Mouse (Mus musculus) forelimb bud, embryonic 11.5 days (tissue): ENCODE measurements at regions not wholly inside any gene's neighbourhood (a gene's known extent, or its start where the extent isn't known, plus 50 kb on each side); places are given as distances from the start of the nearest gene placed in this dataset.

Source experiments
- DNase-seq: peaks from one replicate; pipeline ENCODE4 v3.0.0-alpha.2; 2012; ENCODE audit warnings: low read depth, low spot score

DNA sequence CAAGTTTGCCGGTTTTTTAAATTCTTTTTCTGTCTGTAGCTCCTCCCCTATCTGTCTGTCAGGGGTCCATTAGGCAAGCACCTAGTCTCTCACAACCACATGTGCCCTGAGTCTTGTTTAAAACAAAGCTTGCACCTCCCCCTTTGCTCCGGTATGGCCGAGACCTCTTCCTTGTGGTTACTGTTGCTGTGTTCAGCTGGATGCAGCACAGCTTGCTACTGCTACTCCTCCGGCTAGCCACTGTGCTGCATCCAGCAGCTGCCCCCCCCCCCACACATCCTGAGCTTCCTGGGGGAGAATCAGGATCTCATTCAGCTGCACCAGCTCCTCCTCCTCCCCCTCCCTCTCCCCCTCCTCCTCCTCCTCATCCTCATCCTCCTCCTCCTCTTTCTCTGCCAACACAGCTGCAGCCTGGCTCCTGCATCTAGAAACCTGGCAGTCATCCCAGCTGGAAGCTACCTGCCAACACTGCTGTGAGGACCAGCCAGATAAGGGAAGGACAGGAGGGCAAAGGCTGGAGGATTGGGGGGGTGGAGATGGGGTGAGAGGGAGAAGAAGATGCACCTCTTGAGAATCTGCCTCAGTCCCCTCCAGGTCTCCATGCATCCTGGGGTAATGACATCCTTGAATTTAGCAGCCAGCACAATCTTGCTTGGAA lies 114.8 kb upstream of the Tmem260 start:
- peak; percentile 56 for DNase-seq

DNA sequence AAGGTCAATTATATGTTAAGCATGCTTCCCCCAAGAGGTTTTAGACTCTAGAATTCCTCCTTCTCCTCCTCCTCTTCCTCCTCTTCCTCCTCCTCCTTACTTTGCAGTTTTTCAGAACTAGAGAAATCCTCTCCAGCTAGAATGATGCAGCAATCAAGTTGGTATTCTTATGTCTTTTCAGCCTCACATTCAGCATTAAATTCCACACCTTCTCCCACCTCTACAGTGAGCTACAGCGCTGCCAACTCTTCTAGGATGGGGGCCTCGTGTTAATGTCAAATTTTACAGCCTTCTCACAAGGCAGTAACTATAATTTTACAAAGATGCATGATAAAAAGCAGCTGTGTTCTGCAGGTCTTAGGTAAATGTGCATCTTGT lies 114.3 kb upstream of the Tmem260 start:
- no peak for DNase-seq

DNA sequence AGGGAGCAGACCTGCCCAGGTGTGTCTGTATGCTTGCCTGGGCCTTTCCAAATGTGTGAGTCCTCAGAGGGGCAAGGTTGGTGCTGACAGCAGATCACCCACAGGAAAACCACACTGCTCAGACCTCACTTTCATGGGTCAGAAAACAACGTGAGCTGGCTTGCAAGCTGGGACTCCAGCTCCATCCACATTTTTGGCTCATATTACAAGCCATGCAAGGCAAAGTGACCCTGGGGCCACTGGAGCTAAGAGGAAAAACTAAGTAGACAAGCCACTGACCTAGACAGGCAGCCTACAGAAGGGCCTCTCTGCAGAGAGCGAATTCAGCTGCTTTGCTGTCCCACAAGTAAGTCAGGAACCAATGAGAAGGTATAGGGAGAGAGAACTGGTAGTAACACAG lies 113.7 kb upstream of the Tmem260 start:
- DNase-seq, result peak; percentile 68

- no peak for DNase-seq
These were observed 113.3 kb upstream of the Tmem260 start for GRCm38 (mm10) chr14:48332660-48333059.

GRCm38 (mm10) chr14:48334106-48334809 lies 111.7 kb upstream of the Tmem260 start:
- no peak for DNase-seq

GRCm38 (mm10) chr14:48339434-48339833 lies 106.5 kb upstream of the Tmem260 start:
- DNase-seq, result no peak

GRCm38 (mm10) chr14:48342944-48343343 lies 103.0 kb upstream of the Tmem260 start:
- no peak for DNase-seq

DNA sequence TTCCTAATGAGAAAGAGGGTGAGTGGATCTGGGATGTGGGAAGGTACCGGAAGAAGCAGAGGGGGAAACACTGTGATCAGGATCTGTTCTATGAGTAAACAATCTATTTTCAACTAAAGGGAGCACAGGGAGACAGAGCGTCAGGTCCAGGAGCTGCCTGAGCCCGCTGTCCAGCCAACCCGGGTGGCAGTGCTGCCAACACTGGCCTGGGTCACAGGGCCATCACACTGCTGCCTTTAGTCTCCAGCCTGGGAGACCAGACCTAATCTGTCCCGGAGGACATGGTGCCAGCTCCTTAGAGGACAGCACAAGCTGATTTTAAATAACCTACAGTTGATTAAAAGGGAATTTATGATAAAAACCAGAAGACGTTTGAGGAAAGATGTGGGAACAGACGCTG lies 100.0 kb upstream of the Tmem260 start:
- no peak for DNase-seq

DNA sequence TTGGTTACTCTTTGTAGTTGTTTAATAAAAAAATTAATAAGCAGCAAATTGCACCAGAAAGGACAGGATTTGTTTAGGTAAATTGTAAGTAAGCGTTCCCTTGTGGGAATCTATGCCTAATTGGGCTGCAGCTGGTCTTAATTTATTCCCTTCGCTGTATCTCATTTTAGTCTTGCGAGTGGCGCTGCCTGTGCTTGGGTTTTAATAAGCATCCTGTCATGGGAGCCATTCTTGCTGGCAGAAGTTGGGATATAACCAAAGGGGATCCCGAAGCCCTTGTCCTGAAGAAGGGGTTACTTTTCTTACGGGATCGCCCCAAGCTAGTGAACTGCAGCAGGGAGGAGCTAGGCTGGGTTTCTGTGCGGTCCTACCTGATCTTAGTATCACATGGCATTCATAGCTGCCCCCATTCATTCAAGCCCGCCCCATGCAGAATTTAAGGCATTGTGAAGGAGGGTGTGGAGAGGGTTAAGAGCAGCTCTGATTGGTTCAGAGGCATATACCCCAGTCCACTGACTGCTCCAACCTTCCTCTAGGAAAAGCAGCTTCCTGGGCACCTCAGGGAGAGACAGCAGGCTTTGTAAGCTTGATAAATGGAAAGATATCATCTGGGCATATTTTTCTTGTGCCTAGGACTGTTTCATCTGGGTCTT lies 96.4 kb upstream of the Tmem260 start:
- DNase-seq, result peak; percentile 54

DNA sequence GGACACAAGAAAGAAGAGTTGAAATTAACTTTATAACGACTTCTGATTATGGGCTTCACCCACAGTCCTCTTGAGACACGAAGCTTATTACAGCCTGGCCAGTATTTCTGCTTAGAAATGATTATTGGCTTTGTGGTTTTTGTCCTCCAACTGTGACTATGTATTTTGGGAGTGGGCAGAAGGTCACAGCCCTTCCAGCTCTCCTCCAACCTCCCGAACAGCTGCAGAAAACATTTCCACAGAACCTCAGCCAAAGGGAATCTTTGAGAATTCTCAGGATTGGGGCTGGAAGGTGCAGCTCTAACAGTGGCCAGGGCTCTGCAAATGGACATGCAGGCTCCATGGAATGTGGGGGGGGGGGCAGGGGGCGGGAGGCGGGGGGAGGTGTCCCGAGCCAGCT lies 94.3 kb upstream of the Tmem260 start:
- DNase-seq, result no peak

DNA sequence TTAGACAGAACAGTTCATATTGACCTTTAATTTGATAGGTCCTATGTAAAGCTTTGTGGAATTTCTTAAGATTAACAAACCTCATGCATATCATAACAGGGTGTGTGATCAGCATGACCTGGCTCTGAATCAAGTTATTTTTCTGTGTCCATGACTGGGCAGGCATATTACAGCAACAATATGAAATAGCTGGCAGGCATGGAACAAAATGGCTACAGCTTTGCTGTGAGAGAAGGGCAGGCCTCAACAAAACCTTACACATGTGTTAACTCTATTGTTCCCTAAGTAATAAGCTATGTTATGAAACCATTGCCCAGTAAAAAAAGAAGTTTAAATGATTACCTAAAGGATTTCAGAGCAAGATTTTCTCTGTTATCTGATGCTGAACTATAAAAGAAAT lies 93.1 kb upstream of the Tmem260 start:
- DNase-seq, result no peak

DNA sequence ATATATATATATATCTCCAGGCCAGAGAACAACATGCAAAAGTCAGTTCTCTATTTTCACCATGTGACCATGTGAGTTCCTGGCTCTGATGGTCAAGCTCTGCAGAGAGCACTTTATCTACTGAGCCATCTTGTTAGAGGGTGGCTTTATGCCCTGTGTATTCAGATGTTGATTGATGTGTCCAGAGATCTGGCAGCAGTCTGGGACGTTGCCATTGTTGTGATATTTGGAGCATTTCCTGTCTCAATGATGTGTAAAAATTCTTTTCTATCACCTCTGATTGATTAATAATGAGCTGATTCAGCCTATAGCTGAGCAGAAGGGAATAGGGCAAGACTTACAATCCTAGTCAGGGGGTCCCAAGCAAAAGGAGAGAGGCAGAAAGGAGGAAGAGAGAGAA lies 91.7 kb upstream of the Tmem260 start:
- no peak for DNase-seq

DNA sequence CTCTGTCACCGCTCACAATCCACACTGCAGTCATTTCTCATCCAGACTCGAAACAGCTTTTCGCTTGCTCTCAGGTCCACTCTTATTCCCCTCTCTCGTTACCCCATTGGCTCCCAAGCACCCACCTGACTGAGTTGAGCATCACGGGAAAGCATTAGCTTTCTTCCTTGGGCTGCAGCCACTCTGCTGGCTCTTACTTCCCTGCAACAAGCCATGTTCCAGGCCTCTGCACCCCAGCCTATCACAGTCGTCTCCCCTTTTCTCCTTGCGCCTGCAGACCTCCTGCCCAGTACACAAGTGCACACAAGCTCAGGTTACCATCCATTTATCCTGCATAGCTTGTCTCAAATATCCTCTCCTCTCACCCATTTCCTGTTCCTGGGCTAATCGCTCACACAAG lies 88.5 kb upstream of the Tmem260 start:
- DNase-seq, result peak; percentile 56

DNA sequence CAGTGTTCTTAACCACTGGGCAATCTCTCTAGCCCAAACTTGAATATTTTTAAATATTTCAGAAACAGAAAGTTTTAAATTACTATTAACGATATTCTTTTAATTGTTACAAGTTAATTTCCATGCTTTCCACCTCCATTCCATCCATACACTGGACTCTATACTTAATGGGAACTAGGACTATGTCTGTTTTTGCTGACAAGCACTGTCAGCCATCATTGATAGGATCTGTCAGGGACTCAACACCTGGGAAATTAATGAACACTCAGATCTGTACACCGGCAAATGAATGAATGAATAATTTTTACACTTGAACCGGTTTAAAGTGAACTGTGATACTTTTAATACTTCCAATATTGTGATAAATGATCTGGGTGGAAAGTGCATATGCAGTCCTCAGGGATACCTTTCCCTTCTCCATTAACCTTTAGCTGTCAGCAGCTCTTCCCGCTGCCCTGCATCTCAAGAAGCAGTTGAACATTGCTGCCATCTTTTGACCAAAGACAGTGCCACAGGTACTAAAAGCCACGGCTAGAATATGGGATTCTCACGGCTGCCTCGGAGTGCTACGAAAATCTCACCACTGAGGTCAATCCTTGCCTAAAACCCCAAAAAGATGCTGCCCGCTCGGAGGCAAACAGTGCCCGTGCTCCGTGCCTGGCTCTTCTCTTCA lies 87.3 kb upstream of the Tmem260 start:
- peak; percentile 55 for DNase-seq

DNA sequence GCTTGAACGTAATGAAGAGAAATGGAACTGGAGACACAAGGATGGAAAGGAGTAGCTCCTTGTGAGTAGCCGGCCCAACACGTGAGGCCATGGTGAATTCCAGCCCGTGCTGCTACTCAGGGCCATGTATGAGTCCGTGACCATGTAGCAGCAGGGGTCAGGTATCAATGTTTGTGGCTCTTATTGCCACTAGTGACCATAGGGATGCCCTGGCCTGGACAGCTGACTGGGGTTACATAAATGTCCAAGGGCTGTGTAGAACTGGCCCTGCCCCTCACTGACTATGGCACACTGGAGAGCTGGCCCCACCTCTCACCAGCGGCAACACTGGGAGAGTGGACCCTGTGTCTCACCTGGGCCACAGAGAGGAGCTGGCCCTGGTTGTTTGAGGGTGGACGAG lies 84.1 kb upstream of the Tmem260 start:
- no peak for DNase-seq

GRCm38 (mm10) chr14:48367006-48367405 lies 78.9 kb upstream of the Tmem260 start:
- peak; percentile 87 for DNase-seq

GRCm38 (mm10) chr14:48370322-48370721 lies 75.6 kb upstream of the Tmem260 start:
- DNase-seq, result peak; percentile 61

GRCm38 (mm10) chr14:48371766-48372165 lies 74.2 kb upstream of the Tmem260 start:
- peak; percentile 37 for DNase-seq

GRCm38 (mm10) chr14:48376112-48376511 lies 69.8 kb upstream of the Tmem260 start:
- DNase-seq, result no peak
